Mouse (Mus musculus) neural tube, embryonic 15.5 days (tissue): ENCODE data around the gene Ms4a7. TPM values are rescaled to one million over a fixed set of nuclear protein-coding genes. Genes with fewer than 3 reads are reported as not detected.

Source experiments
- polyA plus RNA-seq: library from polyadenylated mRNA; unstranded; fragments of >200 nt; fragmentation: Nextera tagmentation; extraction: Ambion mirVana; gene quantifications from 2 replicates; pipeline ENCODE4 v1.2.1, GENCODE M21; 2015

Ms4a7 gene
- polyA plus RNA-seq, 1 experiment from 2014 or later, result 3.8 TPM

Other genes with a start within 250 kb of the Ms4a7 start
- not detected in 2 replicates for gene 1700017D01Rik, start 205.3 kb downstream of the Ms4a7 start, polyA plus RNA-seq
- gene 1700025F22Rik, start 170.8 kb downstream of the Ms4a7 start, polyA plus RNA-seq, result not detected in 2 replicates
- gene Ms4a13, start 139.4 kb downstream of the Ms4a7 start, polyA plus RNA-seq, result not detected in 2 replicates
- not detected in 2 replicates for gene Ms4a12, start 103.7 kb downstream of the Ms4a7 start, polyA plus RNA-seq
- 0.05 TPM in 1 of 2 replicates, not detected in the other for gene Ms4a1, start 69.9 kb downstream of the Ms4a7 start, polyA plus RNA-seq
- not detected in 2 replicates for gene Ms4a5, start 52.3 kb downstream of the Ms4a7 start, polyA plus RNA-seq
- gene Ms4a14, start 21.7 kb downstream of the Ms4a7 start, polyA plus RNA-seq, result 0.05 TPM in 1 of 2 replicates, not detected in the other
- 3.3 and 4.2 TPM in 2 replicates for gene Ms4a4a, start 39.4 kb upstream of the Ms4a7 start, polyA plus RNA-seq
- 0.69 and 1.1 TPM in 2 replicates for gene Ms4a4c, start 68.6 kb upstream of the Ms4a7 start, polyA plus RNA-seq
- gene Ms4a4b, start 107.4 kb upstream of the Ms4a7 start, polyA plus RNA-seq, result 2.6 TPM in 1 of 2 replicates, not detected in the other
- 3.1 and 5.1 TPM in 2 replicates for gene Ms4a6c, start 133.2 kb upstream of the Ms4a7 start, polyA plus RNA-seq
- 0.13 TPM in 1 of 2 replicates, not detected in the other for gene Gm8369, start 149.8 kb upstream of the Ms4a7 start, polyA plus RNA-seq
- 2.8 and 7.4 TPM in 2 replicates for gene Ms4a6b, start 180.4 kb upstream of the Ms4a7 start, polyA plus RNA-seq
- gene Ms4a4d, start 200.7 kb upstream of the Ms4a7 start, polyA plus RNA-seq, result 0.50 TPM in 1 of 2 replicates, not detected in the other